Mouse (Mus musculus): ENCODE results near the gene Wdr27. TPM values are rescaled to one million over a fixed set of nuclear protein-coding genes. Genes with fewer than 3 reads are reported as not detected.
"Not testable (repeated sequence)": the region's sequence is repeated elsewhere in the genome, so short reads cannot be mapped to it uniquely, and the experiment has no call there.

Wdr27 gene
- polyA plus RNA-seq, 1 experiment from 2014 or later: 6.2 TPM

DNA sequence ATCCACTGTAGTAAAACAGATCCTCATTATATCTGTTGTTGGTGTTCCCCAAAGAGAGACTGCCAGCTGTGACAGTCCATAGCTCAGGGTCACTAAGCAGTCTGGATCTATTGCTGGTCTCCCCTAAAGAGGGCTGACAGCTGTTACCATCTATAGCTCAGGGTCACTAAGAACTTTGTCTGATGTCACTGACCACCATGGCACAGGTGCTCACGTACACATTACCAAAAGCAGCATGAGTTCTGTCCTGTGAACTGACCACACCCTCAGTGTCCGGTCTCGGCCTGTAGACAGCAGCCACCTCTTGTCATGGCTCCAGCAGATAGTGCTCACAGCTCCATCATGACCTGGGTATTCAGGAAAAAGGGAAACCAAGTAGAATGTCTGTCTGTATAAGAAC lies 39.7 kb downstream of the Wdr27 start:
- Histone ChIP-seq H3K9me3 (ENCODE audit: control insufficient read depth, low read depth, low read length) (no peaks in the 10 kb centered on the region), H3K27ac (ENCODE audit: low read length) (no peak overlapping the region), H3K9ac (replicated peaks; ENCODE audit: low read depth, low read length) (no peak overlapping the region), H3K36me3 (ENCODE audit: control insufficient read depth, insufficient read depth, low read length) (no peaks in the 10 kb centered on the region), H3K4me2 (replicated peaks; ENCODE audit: low read depth, low read length) (no peak overlapping the region), H3K4me3 (ENCODE audit: low read depth, low read length) (no peak overlapping the region), H3K27me3 (ENCODE audit: control insufficient read depth, insufficient read depth, low read length) (no peaks in the 10 kb centered on the region), H3K4me1 (ENCODE audit: control insufficient read depth, insufficient read depth, low read length) (no peaks in the 10 kb centered on the region)
- ATAC-seq (ENCODE audit: insufficient number of reproducible peaks, insufficient read depth, low FRiP score, low read depth): no peak
- WGBS: 90% methylated on average over 3 of the region's 3 CpGs

DNA sequence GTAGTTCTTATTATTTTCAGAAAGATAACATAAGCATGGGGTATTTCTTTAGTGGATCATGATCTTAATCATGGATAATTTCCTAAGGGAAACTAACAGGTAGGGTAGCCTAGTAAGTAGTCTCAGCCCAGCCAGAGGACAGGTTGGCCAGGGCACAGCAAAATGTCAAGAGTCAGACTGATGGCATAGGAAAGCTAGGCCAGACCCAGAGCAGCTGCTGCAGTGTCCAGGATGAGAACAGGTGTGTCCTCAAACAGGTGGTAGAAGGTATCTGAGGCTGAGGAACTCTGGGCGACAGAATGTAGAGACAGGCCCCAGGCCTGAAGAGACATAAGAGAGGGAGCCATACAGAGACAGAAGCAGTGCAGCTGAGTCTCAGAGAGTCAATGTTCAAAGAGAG lies 44.0 kb downstream of the Wdr27 start:
- H3K4me2 ChIP-seq (replicated peaks; ENCODE audit: low read depth, low read length): no peak overlapping the region
- no peaks in the 10 kb centered on the region for H3K4me1 ChIP-seq (ENCODE audit: control insufficient read depth, insufficient read depth, low read length)
- no peak overlapping the region for H3K27ac ChIP-seq (ENCODE audit: low read length)
- H3K27me3 ChIP-seq (ENCODE audit: control insufficient read depth, insufficient read depth, low read length): no peaks in the 10 kb centered on the region
- no peaks in the 10 kb centered on the region for H3K9me3 ChIP-seq (ENCODE audit: control insufficient read depth, low read depth, low read length)
- H3K9ac ChIP-seq (replicated peaks; ENCODE audit: low read depth, low read length): no peak overlapping the region
- H3K36me3 ChIP-seq (ENCODE audit: control insufficient read depth, insufficient read depth, low read length): no peaks in the 10 kb centered on the region
- ATAC-seq (ENCODE audit: insufficient number of reproducible peaks, insufficient read depth, low FRiP score, low read depth): no peak
- H3K4me3 ChIP-seq (ENCODE audit: low read depth, low read length): no peak overlapping the region
- 75% methylated on average over 1 of the region's 1 CpGs for WGBS

DNA sequence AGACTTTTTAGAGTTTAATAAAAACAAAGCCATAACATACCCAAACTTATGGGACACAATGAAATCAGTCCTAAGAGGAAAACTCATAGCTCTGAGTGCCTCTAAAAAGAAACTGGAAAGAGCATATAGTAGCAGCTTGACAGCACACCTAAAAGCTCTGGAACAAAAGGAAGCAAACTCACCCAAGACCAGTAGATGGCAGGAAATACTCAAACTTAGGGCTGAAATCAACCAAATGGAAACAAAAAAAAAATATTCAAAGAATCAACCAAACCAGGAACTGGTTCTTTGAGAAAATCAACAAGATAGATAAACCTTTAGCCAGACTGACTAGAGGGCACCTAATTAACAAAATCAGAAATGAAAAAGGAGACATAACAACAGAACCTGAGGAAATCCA lies 47.9 kb downstream of the Wdr27 start:
- H3K9ac ChIP-seq (replicated peaks; ENCODE audit: low read depth, low read length); H3K27me3 ChIP-seq (ENCODE audit: control insufficient read depth, insufficient read depth, low read length); H3K4me3 ChIP-seq (ENCODE audit: low read depth, low read length); H3K4me1 ChIP-seq (ENCODE audit: control insufficient read depth, insufficient read depth, low read length); ATAC-seq (ENCODE audit: insufficient number of reproducible peaks, insufficient read depth, low FRiP score, low read depth); H3K4me2 ChIP-seq (replicated peaks; ENCODE audit: low read depth, low read length); H3K27ac ChIP-seq (ENCODE audit: low read length); H3K9me3 ChIP-seq (ENCODE audit: control insufficient read depth, low read depth, low read length); H3K36me3 ChIP-seq (ENCODE audit: control insufficient read depth, insufficient read depth, low read length): not testable (repeated sequence)

DNA sequence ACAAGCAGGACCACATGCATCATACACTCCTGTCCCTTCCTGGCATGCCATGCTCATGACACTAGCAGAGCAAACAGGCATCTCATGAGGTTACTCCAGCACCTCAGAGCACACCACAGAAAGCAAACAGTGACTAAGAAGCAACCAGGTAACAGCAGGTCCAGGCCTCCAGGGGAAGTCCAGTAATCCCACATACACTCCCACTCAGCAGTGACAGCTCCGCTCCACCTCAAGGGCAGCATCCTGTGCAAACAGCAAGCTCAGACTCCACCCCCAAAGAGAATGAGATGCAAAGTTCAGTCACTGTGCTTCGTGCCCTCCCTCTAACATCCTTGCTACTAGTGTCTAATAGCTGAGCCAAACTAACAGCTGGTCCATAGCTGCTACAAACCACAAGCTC lies 56.0 kb downstream of the Wdr27 start:
- no peak overlapping the region for H3K9ac ChIP-seq (replicated peaks; ENCODE audit: low read depth, low read length)
- no peaks in the 10 kb centered on the region for H3K9me3 ChIP-seq (ENCODE audit: control insufficient read depth, low read depth, low read length)
- WGBS: 46% methylated on average over 2 of the region's 2 CpGs
- no peak overlapping the region for H3K4me2 ChIP-seq (replicated peaks; ENCODE audit: low read depth, low read length)
- ATAC-seq (ENCODE audit: insufficient number of reproducible peaks, insufficient read depth, low FRiP score, low read depth): no peak
- H3K27ac ChIP-seq (ENCODE audit: low read length): no peak overlapping the region
- 0 out of 2 replicates have a peak, but pooled peaks cover 3% of the 10 kb centered on the region for H3K4me1 ChIP-seq (ENCODE audit: control insufficient read depth, insufficient read depth, low read length)
- H3K4me3 ChIP-seq (ENCODE audit: low read depth, low read length): no peak overlapping the region
- H3K27me3 ChIP-seq (ENCODE audit: control insufficient read depth, insufficient read depth, low read length): no peaks in the 10 kb centered on the region
- H3K36me3 ChIP-seq (ENCODE audit: control insufficient read depth, insufficient read depth, low read length): no peaks in the 10 kb centered on the region

DNA sequence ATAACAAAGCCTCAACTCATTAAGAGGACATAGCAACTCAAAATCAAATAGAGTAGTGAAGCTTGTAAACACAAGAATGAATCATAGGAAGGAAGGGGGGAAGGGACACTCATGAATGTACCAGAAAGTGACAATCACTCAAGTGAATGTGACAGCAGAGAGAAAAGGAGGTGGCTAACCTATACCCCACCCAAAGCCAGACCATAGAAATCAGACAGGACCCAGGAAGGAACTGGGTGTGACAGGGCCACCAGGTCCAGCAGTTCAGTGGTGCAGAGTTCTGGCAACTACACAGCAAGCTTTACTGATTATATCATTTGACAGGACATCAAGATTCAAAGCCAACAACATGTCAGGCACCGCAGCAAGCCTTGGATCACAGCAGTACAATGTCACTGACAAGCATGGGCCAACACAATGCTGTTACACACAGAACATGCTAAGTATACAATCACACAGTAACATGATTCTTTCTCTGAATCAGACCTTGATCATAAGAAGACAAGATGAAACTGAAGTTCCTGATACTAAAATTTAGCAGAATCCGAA lies 68.2 kb downstream of the Wdr27 start:
- Histone ChIP-seq H3K4me1 (ENCODE audit: control insufficient read depth, insufficient read depth, low read length) (no peaks in the 10 kb centered on the region), H3K9ac (replicated peaks; ENCODE audit: low read depth, low read length) (no peak overlapping the region), H3K27ac (ENCODE audit: low read length) (no peak overlapping the region), H3K4me2 (replicated peaks; ENCODE audit: low read depth, low read length) (no peak overlapping the region), H3K4me3 (ENCODE audit: low read depth, low read length) (no peak overlapping the region), H3K36me3 (ENCODE audit: control insufficient read depth, insufficient read depth, low read length) (no peaks in the 10 kb centered on the region), H3K27me3 (ENCODE audit: control insufficient read depth, insufficient read depth, low read length) (no peaks in the 10 kb centered on the region), H3K9me3 (ENCODE audit: control insufficient read depth, low read depth, low read length) (no peaks in the 10 kb centered on the region)
- ATAC-seq (ENCODE audit: insufficient number of reproducible peaks, insufficient read depth, low FRiP score, low read depth): no peak
- 69% methylated on average over 2 of the region's 2 CpGs for WGBS

DNA sequence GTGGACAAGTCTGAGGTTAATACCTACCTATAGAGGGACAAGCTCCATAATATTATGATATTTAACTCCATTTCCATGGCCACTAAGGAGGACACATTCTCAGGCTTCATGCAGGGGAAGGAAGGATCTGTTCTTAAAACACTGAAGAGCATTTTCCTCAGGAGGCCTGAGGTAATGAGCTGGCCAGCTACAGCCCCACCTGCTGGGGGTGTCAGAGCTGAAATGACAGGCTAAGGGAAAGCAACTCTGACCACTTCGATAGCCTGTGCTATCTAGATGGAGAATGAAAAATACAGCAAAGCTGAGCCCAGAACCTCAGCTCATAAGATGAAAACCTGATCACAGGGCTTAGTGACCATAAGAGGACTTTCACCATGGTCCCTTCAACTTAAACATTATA lies 82.7 kb downstream of the Wdr27 start:
- WGBS: 68% methylated on average over 1 of the region's 1 CpGs
- ATAC-seq (ENCODE audit: insufficient number of reproducible peaks, insufficient read depth, low FRiP score, low read depth): no peak
- no peak overlapping the region for H3K9ac ChIP-seq (replicated peaks; ENCODE audit: low read depth, low read length)

DNA sequence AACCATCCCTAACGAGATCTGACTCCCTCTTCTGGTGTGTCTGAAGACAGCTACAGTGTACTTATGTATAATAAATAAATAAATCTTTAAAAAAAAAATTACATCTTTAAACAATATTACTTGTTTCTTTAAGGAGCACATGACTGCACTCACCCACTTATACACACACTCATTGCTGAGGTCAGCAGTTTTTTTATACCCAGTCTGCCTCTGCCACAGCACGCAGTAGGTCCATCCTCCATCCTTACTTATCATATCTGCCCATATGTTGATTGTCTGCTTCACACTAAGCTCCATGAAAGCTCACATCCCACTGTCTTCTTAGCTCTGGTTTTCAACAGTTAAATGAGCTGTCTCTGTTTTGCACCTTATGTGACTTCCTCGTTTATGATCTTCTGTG lies 95.2 kb downstream of the Wdr27 start:
- Histone ChIP-seq H3K4me1 (ENCODE audit: control insufficient read depth, insufficient read depth, low read length) (no peaks in the 10 kb centered on the region), H3K4me3 (ENCODE audit: low read depth, low read length) (no peak overlapping the region), H3K36me3 (ENCODE audit: control insufficient read depth, insufficient read depth, low read length) (no peaks in the 10 kb centered on the region), H3K4me2 (replicated peaks; ENCODE audit: low read depth, low read length) (no peak overlapping the region), H3K27ac (ENCODE audit: low read length) (no peak overlapping the region), H3K9me3 (ENCODE audit: control insufficient read depth, low read depth, low read length) (no peaks in the 10 kb centered on the region), H3K9ac (replicated peaks; ENCODE audit: low read depth, low read length) (no peak overlapping the region), H3K27me3 (ENCODE audit: control insufficient read depth, insufficient read depth, low read length) (no peaks in the 10 kb centered on the region)
- no peak for ATAC-seq (ENCODE audit: insufficient number of reproducible peaks, insufficient read depth, low FRiP score, low read depth)
- 80% methylated on average over 2 of the region's 3 CpGs for WGBS

More for the DNA sequence above, 82.7 kb downstream of the Wdr27 start:
- no peaks in the 10 kb centered on the region for H3K4me1 ChIP-seq (ENCODE audit: control insufficient read depth, insufficient read depth, low read length)
- H3K27ac ChIP-seq (ENCODE audit: low read length): no peak overlapping the region
- H3K4me2 ChIP-seq (replicated peaks; ENCODE audit: low read depth, low read length): no peak overlapping the region
- no peaks in the 10 kb centered on the region for H3K36me3 ChIP-seq (ENCODE audit: control insufficient read depth, insufficient read depth, low read length)
- no peaks in the 10 kb centered on the region for H3K9me3 ChIP-seq (ENCODE audit: control insufficient read depth, low read depth, low read length)
- H3K27me3 ChIP-seq (ENCODE audit: control insufficient read depth, insufficient read depth, low read length): no peaks in the 10 kb centered on the region
- no peak overlapping the region for H3K4me3 ChIP-seq (ENCODE audit: low read depth, low read length)

DNA sequence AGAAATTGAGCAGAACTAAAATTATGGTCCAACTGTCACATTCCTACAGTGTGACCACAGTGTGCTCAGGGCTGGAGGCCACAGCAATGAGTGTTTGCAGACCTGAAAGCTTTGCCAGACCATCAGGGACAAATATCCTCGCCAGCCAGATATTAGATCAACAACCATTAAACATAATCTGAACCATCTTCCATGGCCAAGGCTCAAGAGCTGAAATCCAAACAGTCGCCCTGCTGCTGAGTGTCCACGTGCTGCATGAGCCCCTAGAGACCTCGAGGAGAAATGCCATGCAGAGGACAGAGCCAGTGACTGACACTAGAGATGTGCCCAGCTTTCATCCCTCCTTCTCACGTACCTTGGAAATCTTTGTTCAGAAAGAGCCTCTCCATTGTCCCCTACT lies 96.1 kb downstream of the Wdr27 start:
- H3K9ac ChIP-seq (replicated peaks; ENCODE audit: low read depth, low read length): no peak overlapping the region
- H3K4me1 ChIP-seq (ENCODE audit: control insufficient read depth, insufficient read depth, low read length): no peaks in the 10 kb centered on the region
- H3K27ac ChIP-seq (ENCODE audit: low read length): no peak overlapping the region
- no peaks in the 10 kb centered on the region for H3K36me3 ChIP-seq (ENCODE audit: control insufficient read depth, insufficient read depth, low read length)
- H3K27me3 ChIP-seq (ENCODE audit: control insufficient read depth, insufficient read depth, low read length): no peaks in the 10 kb centered on the region
- ATAC-seq (ENCODE audit: insufficient number of reproducible peaks, insufficient read depth, low FRiP score, low read depth): no peak
- no peak overlapping the region for H3K4me2 ChIP-seq (replicated peaks; ENCODE audit: low read depth, low read length)
- H3K9me3 ChIP-seq (ENCODE audit: control insufficient read depth, low read depth, low read length): no peaks in the 10 kb centered on the region
- no peak overlapping the region for H3K4me3 ChIP-seq (ENCODE audit: low read depth, low read length)
- WGBS: 58% methylated on average over 5 of the region's 5 CpGs

DNA sequence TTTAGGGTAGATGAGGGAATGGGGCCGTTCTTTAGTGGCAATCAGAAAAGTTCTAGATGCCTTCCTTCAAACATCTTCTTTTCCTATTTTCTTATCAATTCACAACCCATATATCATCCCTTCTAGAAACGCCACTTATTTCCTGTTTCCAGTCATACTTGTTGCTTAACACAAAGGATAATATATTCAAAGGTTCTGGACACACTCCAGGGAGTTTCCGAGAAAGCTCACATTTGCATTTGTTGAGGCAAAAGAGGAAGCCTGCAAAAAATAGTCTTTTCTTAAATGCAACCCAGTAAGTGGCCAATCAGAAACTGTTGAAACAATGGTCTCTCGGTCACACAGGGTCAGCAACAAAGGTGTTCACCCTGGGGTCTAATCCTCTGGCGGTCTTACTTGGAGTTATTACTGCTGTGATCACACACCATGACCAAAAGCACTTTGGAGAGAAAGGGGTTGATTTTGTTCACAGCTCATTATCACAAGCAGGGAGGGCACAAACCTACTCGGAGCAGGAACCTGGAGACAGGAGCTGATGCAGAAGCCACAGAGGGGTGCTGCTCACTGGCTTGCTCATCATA lies 116.2 kb downstream of the Wdr27 start:
- ATAC-seq (ENCODE audit: insufficient number of reproducible peaks, insufficient read depth, low FRiP score, low read depth): no peak
- no peak overlapping the region for H3K4me2 ChIP-seq (replicated peaks; ENCODE audit: low read depth, low read length)
- no peaks in the 10 kb centered on the region for H3K36me3 ChIP-seq (ENCODE audit: control insufficient read depth, insufficient read depth, low read length)
- H3K9ac ChIP-seq (replicated peaks; ENCODE audit: low read depth, low read length): no peak overlapping the region
- H3K27ac ChIP-seq (ENCODE audit: low read length): no peak overlapping the region
- no peaks in the 10 kb centered on the region for H3K4me1 ChIP-seq (ENCODE audit: control insufficient read depth, insufficient read depth, low read length)
- WGBS: 68% methylated on average over 6 of the region's 6 CpGs
- H3K4me3 ChIP-seq (ENCODE audit: low read depth, low read length): no peak overlapping the region
- H3K9me3 ChIP-seq (ENCODE audit: control insufficient read depth, low read depth, low read length): no peaks in the 10 kb centered on the region
- H3K27me3 ChIP-seq (ENCODE audit: control insufficient read depth, insufficient read depth, low read length): no peaks in the 10 kb centered on the region

All from stomach, embryonic 14.5 days (tissue).